Mouse (Mus musculus) lung, embryonic 14.5 days (tissue): Measurements from ENCODE around the gene Twf2. TPM values are rescaled to one million over a fixed set of nuclear protein-coding genes. Genes with fewer than 3 reads are reported as not detected.
"Not testable (repeated sequence)": the region's sequence is repeated elsewhere in the genome, so short reads cannot be mapped to it uniquely, and the experiment has no call there.

ENCODE experiments used
- ATAC-seq: fragments of 200-750 bp; cut with Nextera tagmentation; 2 replicates; pipeline ENCODE4 v1.8.0; 2017; ENCODE audit warnings: mild to moderate bottlenecking, moderate TSS enrichment, moderate library complexity; ENCODE audit not compliant: insufficient read depth
- DNase-seq: peaks from one replicate; pipeline ENCODE4 v3.0.0-alpha.2; 2015
- H3K27ac ChIP-seq: fragments of 300-500 bp; sonication (generic); 2 replicates; pipeline ENCODE4 v1.5.1; 2014; ENCODE audit warnings: low read depth, mild to moderate bottlenecking, moderate library complexity
- H3K27me3 ChIP-seq: fragments of 300-500 bp; sonication (generic); 2 replicates; pipeline ENCODE4 v1.6.1; 2014; ENCODE audit warnings: low read length, control low read depth; ENCODE audit not compliant: insufficient read depth
- H3K36me3 ChIP-seq: fragments of 300-500 bp; sonication (generic); 2 replicates; pipeline ENCODE4 v1.6.1; 2014; ENCODE audit warnings: control low read depth; ENCODE audit not compliant: insufficient read depth
- H3K4me1 ChIP-seq: fragments of 300-500 bp; sonication (generic); 2 replicates; pipeline ENCODE4 v1.6.1; 2014; ENCODE audit warnings: antibody characterized with exemption, control low read depth; ENCODE audit not compliant: insufficient read depth
- H3K4me2 ChIP-seq: fragments of 300-500 bp; sonication (generic); 2 replicates; pipeline ENCODE4 v1.6.1; 2014; ENCODE audit warnings: mild to moderate bottlenecking
- H3K4me3 ChIP-seq: fragments of 300-500 bp; sonication (generic); 2 replicates; pipeline ENCODE4 v1.5.1; 2014; ENCODE audit warnings: low read depth, low read length
- H3K9ac ChIP-seq: fragments of 300-500 bp; sonication (generic); 2 replicates; pipeline ENCODE4 v1.6.1; 2014
- H3K9me3 ChIP-seq: fragments of 300-500 bp; sonication (generic); 2 replicates; pipeline ENCODE4 v1.6.1; 2016; ENCODE audit warnings: low read depth, low read length, control low read depth
- CTCF ChIP-seq: IDR thresholded peaks from 2 replicates; pipeline ENCODE4 v1.5.1; 2016; ENCODE audit warnings: antibody characterized with exemption, low read depth
- WGBS: fragments of 180-500 bp; shearing (Covaris S2); extraction: QIAGEN DNeasy Blood & Tissue Kit; methylation state at CpG from one replicate; pipeline ENCODE4 v1.1.7; 2014; 5-methylcytosine and 5-hydroxymethylcytosine counted together
- polyA plus RNA-seq: library from polyadenylated mRNA; unstranded; fragments of >200 nt; fragmentation: Nextera tagmentation; extraction: Ambion mirVana; gene quantifications from 2 replicates; pipeline ENCODE4 v1.2.1, GENCODE M21; 2014

The Twf2 gene
- polyA plus RNA-seq, 1 experiment from 2014 or later = 78.1 TPM

DNA sequence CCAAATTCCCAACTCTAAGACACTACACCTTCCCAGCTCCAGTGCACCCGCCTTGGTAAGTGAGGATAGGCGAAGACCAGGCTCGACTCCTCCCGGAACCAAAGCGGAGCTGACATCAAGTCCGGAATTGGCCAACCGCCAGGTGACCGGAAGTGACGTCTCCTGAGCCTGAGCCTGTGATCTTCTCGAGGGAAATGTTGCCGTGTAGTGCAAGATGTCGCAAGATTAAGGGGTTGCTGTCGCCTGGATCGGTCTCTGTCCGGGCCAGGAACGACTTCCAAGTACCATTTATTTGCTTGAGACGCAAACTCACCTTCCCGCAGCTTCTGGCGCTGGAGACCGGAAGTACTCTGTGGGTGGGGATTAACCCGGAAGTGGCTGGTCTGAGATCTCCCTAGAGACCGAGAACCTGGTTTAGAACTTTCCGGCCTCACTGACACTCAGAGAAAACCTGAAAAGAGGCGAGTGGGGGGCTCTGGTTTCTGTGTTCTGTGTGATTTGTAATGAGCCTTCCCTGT is 43.1 kb upstream of the Twf2 start:
- Histone ChIP-seq H3K27me3 (no peaks in the 10 kb centered on the region), H3K27ac (peak overlapping the region; percentile 95), H3K9ac (peak overlapping the region; percentile 65), H3K36me3 (no peaks in the 10 kb centered on the region), H3K9me3 (no peaks in the 10 kb centered on the region), H3K4me3 (peak overlapping the region; percentile 55), H3K4me1 (no peaks in the 10 kb centered on the region; the same call in 1 of the 2 replicates), H3K4me2 (peak overlapping the region; percentile 63)
- 4% methylated on average over 24 of the region's 24 CpGs for WGBS
- ATAC-seq (peak; percentile 82), DNase-seq (peak; percentile 99)
- TF ChIP-seq CTCF = no peak

DNA sequence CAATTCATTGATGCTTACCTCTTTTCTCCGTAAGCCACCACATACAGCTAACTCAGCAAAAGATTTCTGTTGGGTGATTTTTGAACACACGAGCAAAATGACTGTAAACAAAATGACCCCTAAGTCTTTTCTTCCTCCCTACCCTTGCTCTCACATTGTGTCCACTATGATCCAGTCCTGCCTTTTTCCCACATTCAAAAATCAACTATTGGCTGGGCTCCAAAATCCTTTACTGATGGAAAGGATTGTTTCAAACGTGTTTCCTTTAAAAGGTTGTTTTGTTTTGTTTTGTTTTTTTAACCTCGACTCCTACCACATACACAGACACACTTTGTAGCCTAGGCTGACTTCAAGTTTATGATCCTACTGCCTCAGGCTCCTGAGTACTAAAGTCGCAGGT is 42.5 kb upstream of the Twf2 start:
- peak overlapping the region; percentile 63 for H3K4me2 ChIP-seq
- TF ChIP-seq CTCF = no peak
- WGBS = 50% methylated on average over 5 of the region's 5 CpGs
- no peaks in the 10 kb centered on the region; the same call in 1 of the 2 replicates for H3K4me1 ChIP-seq
- H3K36me3 ChIP-seq = no peaks in the 10 kb centered on the region
- no peaks in the 10 kb centered on the region for H3K9me3 ChIP-seq
- H3K4me3 ChIP-seq = peak overlapping the region; percentile 55
- H3K9ac ChIP-seq = peak overlapping the region; percentile 65
- H3K27me3 ChIP-seq = no peaks in the 10 kb centered on the region
- ATAC-seq = no peak
- peak overlapping the region; percentile 95 for H3K27ac ChIP-seq
- DNase-seq = peak; percentile 27

DNA sequence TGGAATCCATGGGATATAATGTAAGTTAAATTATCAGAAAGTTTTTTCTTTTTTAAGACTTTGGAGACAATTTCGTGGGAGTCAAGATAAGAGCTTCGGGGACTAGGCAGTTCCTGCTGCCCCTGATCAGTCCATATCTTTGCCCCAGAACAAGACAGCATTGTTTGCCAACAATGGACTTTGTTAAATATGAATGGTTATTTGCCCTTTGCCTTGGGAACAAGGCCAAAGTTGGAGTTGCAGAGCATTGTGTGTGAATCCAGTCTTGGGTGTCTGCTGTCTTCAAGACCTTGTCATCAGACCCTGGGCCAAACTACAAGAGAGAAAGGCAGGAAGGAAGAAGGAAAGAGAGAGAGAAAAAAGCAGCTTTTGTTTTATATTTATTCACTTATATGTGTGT is 36.2 kb upstream of the Twf2 start:
- Histone ChIP-seq H3K36me3 (no peaks in the 10 kb centered on the region), H3K4me1 (peaks cover 5% of the 10 kb centered on the region; the same call in 1 of the 2 replicates), H3K4me3 (no peak overlapping the region), H3K27ac (no peak overlapping the region), H3K27me3 (no peaks in the 10 kb centered on the region), H3K9me3 (no peaks in the 10 kb centered on the region), H3K4me2 (no peak overlapping the region), H3K9ac (no peak overlapping the region)
- 67% methylated on average over 2 of the region's 2 CpGs for WGBS
- TF ChIP-seq CTCF = no peak
- ATAC-seq (no peak), DNase-seq (no peak)

DNA sequence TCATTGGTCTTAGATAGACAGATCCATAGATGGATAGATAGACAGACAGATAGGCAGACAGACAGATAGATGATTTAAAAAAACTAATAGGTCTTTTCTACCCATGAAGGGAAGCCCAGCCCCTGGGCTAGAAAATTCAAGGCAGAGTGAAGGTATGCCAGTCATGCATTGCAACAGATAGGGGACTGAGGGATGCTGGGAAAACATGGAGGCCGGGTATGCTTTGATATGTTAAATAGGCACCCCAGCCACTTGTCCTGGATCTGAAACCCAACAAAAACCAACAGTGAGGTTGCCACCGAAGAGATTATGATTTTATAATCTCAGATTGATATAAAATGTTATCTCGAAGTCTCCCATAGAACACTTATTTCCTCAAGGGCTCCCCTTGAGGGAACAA is 35.7 kb upstream of the Twf2 start:
- Histone ChIP-seq H3K27ac (no peak overlapping the region), H3K4me3 (no peak overlapping the region), H3K9ac (no peak overlapping the region), H3K4me2 (no peak overlapping the region), H3K4me1 (peaks cover 5% of the 10 kb centered on the region; the same call in 1 of the 2 replicates), H3K27me3 (no peaks in the 10 kb centered on the region), H3K9me3 (no peaks in the 10 kb centered on the region), H3K36me3 (no peaks in the 10 kb centered on the region)
- TF ChIP-seq CTCF = no peak
- ATAC-seq = no peak
- 69% methylated on average over 3 of the region's 3 CpGs for WGBS
- DNase-seq = no peak

DNA sequence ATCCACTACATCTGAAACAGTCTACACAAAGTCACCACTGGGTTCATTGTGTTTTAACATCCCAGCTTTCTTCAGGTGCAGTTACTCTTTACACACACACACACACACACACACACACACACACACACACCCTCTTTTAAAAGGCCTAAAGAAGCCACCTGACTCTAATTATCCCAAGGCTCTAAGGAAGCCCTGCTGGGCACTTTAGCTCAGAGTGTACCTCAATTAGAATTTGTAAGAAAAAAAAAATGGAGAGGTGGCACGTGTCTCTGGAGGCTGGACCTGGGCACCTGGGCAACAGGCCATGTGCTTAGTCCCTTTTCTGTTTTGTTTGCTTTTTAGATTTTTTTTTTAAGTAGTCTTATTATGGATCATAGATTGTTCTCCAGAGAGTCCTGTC is 35.2 kb upstream of the Twf2 start:
- ATAC-seq (no peak), DNase-seq (no peak)
- Histone ChIP-seq H3K9ac (no peak overlapping the region), H3K4me1 (peaks cover 5% of the 10 kb centered on the region; the same call in 1 of the 2 replicates), H3K4me2 (no peak overlapping the region), H3K9me3 (no peaks in the 10 kb centered on the region), H3K27ac (no peak overlapping the region), H3K4me3 (no peak overlapping the region), H3K27me3 (no peaks in the 10 kb centered on the region), H3K36me3 (no peaks in the 10 kb centered on the region)
- 38% methylated on average over 1 of the region's 1 CpGs for WGBS
- TF ChIP-seq CTCF = no peak

DNA sequence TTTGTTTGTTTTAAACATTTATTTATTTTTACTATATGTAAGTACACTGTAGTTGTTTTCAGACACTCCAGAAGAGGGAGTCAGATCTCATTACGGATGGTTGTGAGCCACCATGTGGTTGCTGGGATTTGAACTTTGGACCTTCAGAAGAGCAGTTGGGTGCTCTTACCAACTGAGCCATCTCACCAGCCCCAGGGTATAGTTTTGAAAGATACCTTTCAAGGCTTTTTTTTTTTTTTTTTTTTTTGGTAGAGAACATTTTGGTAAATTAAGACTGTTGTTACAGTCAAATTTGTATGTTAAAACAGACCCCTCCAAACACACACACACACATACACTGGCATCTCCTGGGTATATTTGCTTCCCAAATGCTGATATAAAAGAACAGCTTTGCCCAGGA is 33.9 kb upstream of the Twf2 start:
- H3K27ac ChIP-seq, ATAC-seq, DNase-seq, H3K36me3 ChIP-seq, H3K9ac ChIP-seq, H3K27me3 ChIP-seq, H3K4me2 ChIP-seq, H3K4me3 ChIP-seq, H3K9me3 ChIP-seq: not testable (repeated sequence)
- peaks cover 15% of the 10 kb centered on the region for H3K4me1 ChIP-seq
- WGBS = 60% methylated on average over 1 of the region's 1 CpGs

DNA sequence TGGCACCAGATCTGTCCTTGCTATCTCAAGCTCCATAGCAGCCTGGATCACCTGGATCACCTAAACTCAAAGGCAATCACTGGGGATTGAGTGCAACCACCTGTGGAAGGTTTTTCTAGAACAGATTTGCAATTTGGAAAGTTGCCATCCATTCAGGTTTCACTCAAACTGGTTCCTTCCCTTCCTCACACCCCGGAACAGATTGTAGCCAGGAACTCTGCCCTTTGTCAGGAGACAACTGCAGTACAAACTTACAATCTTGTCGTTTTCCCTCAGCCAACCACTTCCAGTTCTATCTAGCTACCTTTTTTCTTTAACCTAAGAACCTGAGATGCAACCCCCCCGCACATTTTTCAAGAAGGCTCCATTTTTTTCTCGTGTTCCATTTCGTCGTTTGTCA is 33.0 kb upstream of the Twf2 start:
- Histone ChIP-seq H3K4me3 (peak overlapping the region; percentile 96; the same call in 1 of the 2 replicates), H3K4me2 (peak overlapping the region; percentile 86), H3K27me3 (no peaks in the 10 kb centered on the region), H3K9ac (peak overlapping the region; percentile 90; the same call in 1 of the 2 replicates), H3K4me1 (peaks cover 19% of the 10 kb centered on the region), H3K36me3 (0 out of 2 replicates have a peak, but pooled peaks cover 9% of the 10 kb centered on the region), H3K9me3 (no peaks in the 10 kb centered on the region), H3K27ac (no peak overlapping the region)
- TF ChIP-seq CTCF = no peak
- DNase-seq = no peak
- WGBS = 23% methylated on average over 6 of the region's 6 CpGs
- no peak for ATAC-seq
